Mouse (Mus musculus) bone marrow macrophage, adult 2 months (primary cell): ENCODE measurements at regions not wholly inside any gene's neighbourhood (a gene's known extent, or its start where the extent isn't known, plus 50 kb on each side); places are given as distances from the start of the nearest gene placed in this dataset.

Experiments used
- CTCF ChIP-seq: IDR thresholded peaks from 2 replicates; pipeline ENCODE4 v1.5.1; 2012; ENCODE audit warnings: low read depth, mild to moderate bottlenecking, low read length, moderate library complexity
- POLR2A ChIP-seq: IDR thresholded peaks from 2 replicates; pipeline ENCODE4 v1.6.1; 2012; ENCODE audit warnings: mild to moderate bottlenecking, low read depth, low read length, borderline replicate concordance

- TF ChIP-seq CTCF (no peak), POLR2A (no peak)
Observed at GRCm38 (mm10) chr3:78677656-78678055, 608.7 kb downstream of the Rapgef2 start.
